Mouse (Mus musculus) heart, postnatal 0 days (tissue): Measurements from ENCODE around the gene Cnn2.

Experiments used
- CTCF ChIP-seq: IDR thresholded peaks from 2 replicates; pipeline ENCODE4 v1.5.1; 2016; ENCODE audit warnings: antibody characterized with exemption, control low read depth, low read depth
- EP300 ChIP-seq: IDR thresholded peaks from 2 replicates; pipeline ENCODE4 v1.6.1; 2016; ENCODE audit warnings: antibody characterized with exemption, low read depth

- TF ChIP-seq CTCF (no peak), EP300 (no peak)
These were observed 36.6 kb downstream of the Cnn2 start for GRCm38 (mm10) chr10:80025044-80025347.
